Mouse (Mus musculus) megakaryocyte, embryonic 14.5 days (primary cell): ENCODE results near the gene Grasp. TPM values are rescaled to one million over a fixed set of nuclear protein-coding genes. Genes with fewer than 3 reads are reported as not detected.

ENCODE experiments used
- H3K27me3 ChIP-seq: replicated peaks from 2 replicates; pipeline ENCODE3; 2012; ENCODE audit warnings: inconsistent platforms
- H3K36me3 ChIP-seq: replicated peaks from 2 replicates; pipeline ENCODE3; 2012; ENCODE audit warnings: low read length, inconsistent platforms, mixed read lengths
- H3K4me1 ChIP-seq: 2 replicates; pipeline ENCODE4 v1.6.1; 2012; ENCODE audit warnings: inconsistent platforms
- H3K4me3 ChIP-seq: replicated peaks from 2 replicates; pipeline ENCODE3; 2012; ENCODE audit warnings: moderate library complexity, mild to moderate bottlenecking, inconsistent platforms
- H3K9me3 ChIP-seq: 2 replicates; pipeline ENCODE4 v1.6.1; 2012; ENCODE audit warnings: inconsistent platforms
- FLI1 ChIP-seq: IDR thresholded peaks from 2 replicates; pipeline ENCODE4 v1.6.1; 2012; ENCODE audit warnings: low read length, inconsistent platforms, mixed read lengths
- GATA1 ChIP-seq: IDR thresholded peaks from 3 replicates; pipeline ENCODE4 v1.6.1; 2012; ENCODE audit warnings: mixed read lengths, low read length, inconsistent platforms, borderline replicate concordance
- polyA plus RNA-seq: library from polyadenylated mRNA; stranded (reverse); fragments of >175 nt; gene quantifications from 2 replicates; pipeline ENCODE4 v1.2.3, GENCODE M21; 2012; ENCODE audit warnings: low replicate concordance; ENCODE audit not compliant: insufficient read depth

The Grasp gene
- polyA plus RNA-seq, 1 experiment, result 0.47 TPM

DNA sequence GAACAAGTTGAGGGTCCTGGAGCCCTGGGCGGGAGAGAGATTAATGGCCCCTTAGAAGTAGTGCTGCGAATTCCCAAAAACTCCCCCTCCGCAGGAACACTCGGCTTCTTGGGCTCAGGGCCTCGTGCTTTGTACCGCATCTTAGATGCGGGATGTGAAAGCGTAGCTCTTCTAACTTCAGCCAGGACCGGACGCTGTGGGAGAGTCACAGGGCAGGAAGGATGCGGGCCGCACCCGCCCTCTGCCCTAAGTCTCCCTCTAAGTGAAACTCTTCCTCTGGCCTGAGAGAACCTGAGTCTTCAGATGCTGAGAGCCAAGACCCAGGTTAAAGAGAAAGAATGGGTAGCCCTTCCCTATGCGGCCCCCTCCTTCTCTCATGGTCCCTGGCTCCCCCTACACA, 989 bp downstream of the Grasp start:
- H3K4me3 ChIP-seq, result peak overlapping the region; percentile 95
- H3K36me3 ChIP-seq, result no peaks in the 10 kb centered on the region
- no peak for TF ChIP-seq FLI1
- TF ChIP-seq GATA1, result no peak
- H3K4me1 ChIP-seq, result peaks cover 48% of the 10 kb centered on the region
- peaks cover 84% of the 10 kb centered on the region for H3K27me3 ChIP-seq
- no peaks in the 10 kb centered on the region for H3K9me3 ChIP-seq

DNA sequence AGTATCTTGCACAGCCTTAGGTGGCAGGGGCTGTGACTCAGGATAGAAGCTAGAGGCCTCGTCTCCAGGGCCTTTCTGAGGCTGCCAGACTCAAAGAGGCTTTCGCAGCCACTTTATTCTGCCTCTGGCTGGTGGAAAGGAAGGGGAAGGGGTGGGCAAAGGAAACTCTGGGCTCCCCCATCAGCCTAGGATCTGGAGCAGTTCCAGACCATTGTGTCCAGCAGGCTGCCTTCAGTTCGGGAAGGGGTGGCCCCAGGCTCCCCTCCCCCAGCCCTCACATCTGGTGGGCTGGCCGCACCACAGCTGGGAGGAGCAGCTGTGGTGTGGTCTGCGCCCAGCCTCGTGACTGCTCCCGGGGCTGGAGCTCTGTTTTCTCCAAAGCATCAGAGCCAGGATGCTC, 4.0 kb downstream of the Grasp start:
- peaks cover 24% of the 10 kb centered on the region for H3K4me1 ChIP-seq
- H3K4me3 ChIP-seq, result no peak overlapping the region
- TF ChIP-seq FLI1 (no peak), GATA1 (no peak)
- peaks cover 6% of the 10 kb centered on the region; the same call in 1 of the 2 replicates for H3K9me3 ChIP-seq
- peaks cover 71% of the 10 kb centered on the region for H3K27me3 ChIP-seq
- H3K36me3 ChIP-seq, result no peaks in the 10 kb centered on the region

DNA sequence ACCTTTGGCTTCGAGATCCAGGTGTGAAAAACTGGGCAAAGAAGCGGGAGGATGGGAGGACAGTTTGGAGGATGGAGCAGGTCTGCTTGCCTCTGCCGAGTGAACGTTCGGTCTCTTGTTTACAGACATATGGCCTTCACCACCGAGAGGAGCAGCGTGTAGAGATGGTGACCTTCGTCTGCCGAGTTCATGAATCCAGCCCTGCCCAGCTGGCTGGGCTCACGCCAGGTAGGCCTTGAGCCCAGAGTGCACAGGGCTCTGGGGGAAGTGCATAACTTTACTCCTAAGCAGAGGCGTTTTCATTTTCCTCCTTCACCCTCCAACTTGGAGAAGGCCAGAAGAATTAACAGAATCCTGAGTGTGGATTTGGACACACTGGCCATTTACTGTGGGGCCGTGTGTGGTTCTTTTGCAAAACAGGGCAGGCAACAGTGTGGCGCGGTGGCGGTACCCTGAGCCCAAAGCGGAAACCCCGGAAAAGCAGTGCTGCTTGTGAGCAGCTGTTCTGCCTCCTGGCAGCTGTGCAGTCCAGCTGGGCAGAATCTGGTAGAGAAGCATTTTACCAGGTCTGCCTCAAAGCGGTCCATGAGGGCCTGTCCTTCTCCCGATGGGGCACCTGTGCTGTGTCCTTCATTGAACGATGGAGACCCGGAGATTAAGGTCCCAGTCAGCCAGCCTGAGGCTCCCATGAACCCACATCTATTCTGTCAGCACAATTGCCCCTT, 5.0 kb downstream of the Grasp start:
- peaks cover 6% of the 10 kb centered on the region; the same call in 1 of the 2 replicates for H3K9me3 ChIP-seq
- H3K4me3 ChIP-seq, result no peak overlapping the region
- TF ChIP-seq GATA1 (no peak), FLI1 (no peak)
- H3K27me3 ChIP-seq, result peaks cover 67% of the 10 kb centered on the region
- H3K36me3 ChIP-seq, result no peaks in the 10 kb centered on the region
- H3K4me1 ChIP-seq, result peaks cover 21% of the 10 kb centered on the region

DNA sequence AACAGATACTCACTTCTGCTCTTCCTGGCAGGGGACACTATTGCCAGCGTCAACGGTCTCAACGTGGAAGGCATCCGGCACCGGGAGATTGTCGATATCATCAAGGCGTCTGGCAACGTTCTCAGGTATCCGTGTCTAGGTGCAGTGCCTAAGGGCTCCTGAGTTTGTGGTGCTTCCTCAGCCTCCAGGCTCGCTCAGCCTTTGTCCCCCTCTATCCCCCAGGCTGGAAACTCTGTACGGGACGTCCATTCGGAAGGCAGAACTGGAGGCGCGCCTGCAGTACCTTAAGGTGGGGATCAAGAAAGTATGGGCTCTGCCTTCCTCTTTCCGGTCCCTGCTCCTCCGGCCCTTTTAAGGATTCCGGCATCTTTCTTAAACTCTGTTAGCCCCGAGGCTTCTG, 6.5 kb downstream of the Grasp start:
- peaks cover 56% of the 10 kb centered on the region for H3K27me3 ChIP-seq
- peaks cover 20% of the 10 kb centered on the region for H3K4me1 ChIP-seq
- H3K36me3 ChIP-seq, result no peaks in the 10 kb centered on the region
- no peak for TF ChIP-seq GATA1
- TF ChIP-seq FLI1, result no peak
- no peak overlapping the region for H3K4me3 ChIP-seq
- H3K9me3 ChIP-seq, result peaks cover 6% of the 10 kb centered on the region; the same call in 1 of the 2 replicates

DNA sequence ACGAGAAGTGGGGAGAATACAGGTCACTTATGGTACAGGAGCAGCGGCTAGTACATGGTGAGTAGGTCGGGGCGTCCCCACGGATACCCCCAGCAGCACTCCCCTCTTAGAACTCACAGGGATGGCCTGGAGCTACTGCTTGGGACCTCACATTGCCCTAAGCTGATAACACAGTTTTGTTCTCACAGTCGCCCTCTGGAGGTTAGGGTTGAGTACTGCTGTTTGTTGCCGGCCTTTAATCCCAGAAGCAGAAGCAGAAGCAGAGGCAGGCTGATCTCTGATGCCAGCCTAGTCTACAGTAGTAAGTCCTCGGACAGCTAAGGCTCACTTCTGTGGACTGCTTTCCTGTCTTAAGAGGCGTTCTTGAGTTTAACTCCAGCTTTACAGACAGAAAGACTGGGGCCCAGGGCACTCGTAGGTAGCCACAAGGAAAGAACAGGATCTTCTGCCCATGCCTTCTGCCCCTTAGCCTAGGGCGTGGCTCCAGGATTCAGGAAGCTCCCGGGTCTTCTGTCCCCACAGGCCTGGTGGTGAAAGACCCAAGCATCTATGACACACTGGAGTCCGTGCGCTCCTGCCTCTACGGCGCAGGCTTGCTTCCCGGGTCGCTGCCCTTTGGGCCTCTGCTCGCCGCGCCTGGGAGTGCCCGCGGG, 7.1 kb downstream of the Grasp start:
- Histone ChIP-seq H3K27me3 (peaks cover 57% of the 10 kb centered on the region), H3K4me1 (peaks cover 24% of the 10 kb centered on the region), H3K9me3 (peaks cover 6% of the 10 kb centered on the region; the same call in 1 of the 2 replicates), H3K4me3 (no peak overlapping the region), H3K36me3 (no peaks in the 10 kb centered on the region)
- TF ChIP-seq FLI1, result no peak

DNA sequence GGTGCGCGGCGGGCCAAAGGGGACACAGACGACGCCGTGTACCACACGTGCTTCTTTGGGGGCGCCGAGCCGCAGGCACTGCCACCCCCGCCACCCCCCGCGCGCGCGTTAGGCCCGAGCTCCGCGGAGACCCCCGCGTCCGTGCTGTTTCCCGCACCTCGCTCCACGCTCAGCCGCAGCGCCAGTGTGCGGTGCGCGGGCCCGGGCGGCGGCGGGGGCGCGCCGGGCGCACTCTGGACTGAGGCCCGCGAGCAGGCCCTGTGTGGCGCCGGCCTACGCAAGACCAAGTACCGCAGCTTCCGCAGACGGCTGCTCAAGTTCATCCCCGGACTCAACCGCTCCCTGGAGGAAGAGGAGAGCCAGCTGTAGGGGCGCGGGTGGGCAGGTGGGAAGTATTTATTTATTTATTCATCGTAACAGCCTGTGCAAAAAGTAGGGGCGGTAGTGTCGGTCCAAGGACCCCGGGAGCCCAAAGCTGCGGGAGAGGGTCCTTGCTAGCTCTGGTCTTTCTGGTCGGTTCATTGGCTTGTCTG, 7.7 kb downstream of the Grasp start:
- H3K27me3 ChIP-seq, result peaks cover 55% of the 10 kb centered on the region
- peaks cover 26% of the 10 kb centered on the region for H3K4me1 ChIP-seq
- H3K9me3 ChIP-seq, result peaks cover 6% of the 10 kb centered on the region; the same call in 1 of the 2 replicates
- TF ChIP-seq GATA1 (no peak), FLI1 (no peak)
- H3K4me3 ChIP-seq, result no peak overlapping the region
- H3K36me3 ChIP-seq, result no peaks in the 10 kb centered on the region

DNA sequence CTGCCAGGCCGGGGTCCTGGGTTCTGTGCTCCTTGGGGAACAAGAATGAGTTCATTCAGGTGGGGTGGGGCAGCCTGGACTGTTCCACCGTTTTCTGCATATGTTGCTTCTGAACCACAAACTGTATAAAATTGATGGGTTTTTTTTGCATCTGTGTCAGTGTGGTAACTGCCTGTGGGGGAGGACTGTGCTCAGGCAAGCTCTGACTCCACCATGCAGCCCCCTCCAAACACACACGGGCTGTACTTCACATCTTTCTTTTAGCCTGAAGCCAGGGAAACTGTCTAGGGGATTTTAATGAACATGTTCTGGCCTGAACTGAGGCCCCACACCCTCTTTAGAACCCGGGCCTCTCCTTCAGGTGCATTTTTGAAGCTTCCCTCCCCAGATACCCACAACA, 8.6 kb downstream of the Grasp start:
- peaks cover 6% of the 10 kb centered on the region; the same call in 1 of the 2 replicates for H3K9me3 ChIP-seq

DNA sequence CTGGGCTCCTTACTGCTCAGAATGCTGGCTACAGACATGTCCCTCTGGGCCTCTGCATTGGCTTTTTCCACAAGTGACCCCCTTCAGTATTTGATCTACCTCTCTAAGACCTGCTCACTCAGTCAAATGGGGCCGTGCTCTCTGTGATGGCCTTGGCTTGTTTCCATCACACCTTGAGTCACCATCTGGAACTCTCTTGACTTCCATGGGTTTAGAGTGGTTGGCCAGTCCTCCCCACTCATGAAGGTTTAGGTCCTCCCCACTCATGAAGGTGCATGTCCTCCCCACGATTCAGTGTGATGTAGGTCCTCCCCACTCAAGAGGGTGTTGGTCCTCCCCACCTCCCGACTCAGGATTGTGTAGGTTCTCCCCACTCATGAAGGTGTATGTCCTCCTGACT, 9.2 kb downstream of the Grasp start:
- H3K36me3 ChIP-seq, result no peaks in the 10 kb centered on the region
- peaks cover 6% of the 10 kb centered on the region; the same call in 1 of the 2 replicates for H3K9me3 ChIP-seq
- TF ChIP-seq GATA1, result no peak
- TF ChIP-seq FLI1, result no peak
- H3K4me3 ChIP-seq, result no peak overlapping the region
- peaks cover 32% of the 10 kb centered on the region for H3K4me1 ChIP-seq
- H3K27me3 ChIP-seq, result peaks cover 50% of the 10 kb centered on the region

More for the DNA sequence above, 8.6 kb downstream of the Grasp start:
- H3K4me3 ChIP-seq, result no peak overlapping the region
- peaks cover 32% of the 10 kb centered on the region for H3K4me1 ChIP-seq
- TF ChIP-seq GATA1, result no peak
- TF ChIP-seq FLI1, result no peak
- H3K36me3 ChIP-seq, result no peaks in the 10 kb centered on the region
- H3K27me3 ChIP-seq, result peaks cover 52% of the 10 kb centered on the region

DNA sequence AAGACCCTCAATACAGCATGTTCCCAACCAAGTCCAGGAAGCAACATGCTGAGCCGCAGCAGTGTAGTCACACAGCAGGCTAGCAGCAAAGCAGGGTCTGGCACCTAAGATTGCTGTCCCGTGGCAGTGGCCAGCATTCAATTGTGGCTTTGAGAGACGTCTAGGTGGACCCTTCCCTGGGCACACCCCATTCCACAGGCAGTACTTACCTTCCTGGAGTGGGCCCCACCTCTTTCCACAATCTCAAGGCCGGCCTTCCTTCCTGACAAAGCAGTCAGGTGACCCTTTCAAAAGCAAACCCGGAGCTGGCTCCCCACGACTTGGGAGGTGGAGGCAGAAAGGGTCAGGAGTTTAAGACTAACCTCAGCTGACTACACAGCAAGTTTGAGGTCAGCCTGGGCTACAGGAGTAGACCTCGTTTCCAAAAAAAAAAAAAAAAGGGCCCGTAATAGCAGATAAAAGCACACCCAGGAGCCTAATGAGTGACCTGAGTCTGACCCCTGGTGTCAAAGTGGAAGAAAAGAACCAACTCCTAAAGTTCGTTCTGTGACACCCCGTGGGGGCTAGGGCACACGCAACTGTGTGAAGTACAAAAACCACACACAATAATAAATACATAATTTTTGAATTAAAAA, 9.8 kb downstream of the Grasp start:
- peaks cover 50% of the 10 kb centered on the region for H3K27me3 ChIP-seq
- H3K36me3 ChIP-seq, result no peaks in the 10 kb centered on the region
- H3K9me3 ChIP-seq, result peaks cover 6% of the 10 kb centered on the region; the same call in 1 of the 2 replicates
- peaks cover 33% of the 10 kb centered on the region for H3K4me1 ChIP-seq
- H3K4me3 ChIP-seq, result no peak overlapping the region
- no peak for TF ChIP-seq FLI1
- TF ChIP-seq GATA1, result no peak
